Mouse (Mus musculus) fat pad, adult 2 months (tissue): ENCODE data around the gene Dnaaf1.

Source experiments
- DNase-seq: peaks from one replicate; pipeline ENCODE4 v3.0.0-alpha.2; 2011; ENCODE audit warnings: low read depth, low spot score; ENCODE audit errors: extremely low read depth

Gene Dnaaf1

DNA sequence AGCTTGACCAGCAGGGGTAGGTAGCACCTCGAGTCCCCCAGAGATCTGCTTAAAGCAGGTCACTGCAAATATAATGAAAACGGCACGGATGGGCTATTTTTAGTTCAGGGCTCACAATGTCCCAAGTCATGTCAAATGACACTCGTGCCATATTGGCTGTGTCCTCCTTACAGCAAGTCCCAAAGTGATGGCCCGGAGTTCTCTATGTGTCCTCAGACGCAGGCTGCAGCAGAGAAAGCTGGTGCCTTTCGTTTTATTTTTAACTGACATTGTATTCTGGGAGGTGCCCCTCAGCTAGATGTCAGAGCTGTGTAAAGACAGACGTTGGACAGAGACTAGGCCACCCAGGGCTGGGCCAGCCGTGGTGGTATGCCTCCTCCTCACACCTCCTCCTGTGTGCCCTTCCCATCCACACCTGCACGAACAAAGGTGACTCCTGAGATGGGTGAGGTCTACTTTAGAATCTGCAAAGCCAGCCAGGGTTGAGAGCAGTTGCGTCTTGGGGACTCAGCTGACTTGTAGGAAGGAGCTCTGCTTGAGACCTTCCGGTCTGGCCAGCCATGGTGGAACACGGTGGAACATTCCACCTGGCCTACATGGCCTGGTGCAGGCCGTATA, 45.9 kb downstream of the Dnaaf1 start:
- DNase-seq: no peak

DNA sequence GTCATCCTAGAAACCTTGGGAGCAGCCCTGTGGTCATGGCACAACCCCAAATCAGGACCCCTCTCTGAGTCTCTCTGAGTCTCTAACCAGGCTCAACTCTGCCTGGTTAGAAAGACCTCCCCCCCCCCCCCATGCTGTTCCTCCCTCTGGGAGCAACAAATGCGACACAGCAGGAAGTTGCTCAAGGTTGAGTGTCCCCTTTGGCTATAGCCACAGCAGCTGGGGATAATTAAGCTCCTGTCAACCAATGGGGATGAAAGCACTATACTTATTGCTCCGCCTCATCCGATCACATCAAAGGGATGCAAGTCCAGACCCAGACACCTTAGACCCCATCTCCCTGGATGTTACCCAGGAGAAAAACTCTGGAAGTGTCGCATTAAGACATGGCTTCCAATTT, 47.5 kb downstream of the Dnaaf1 start:
- no peak for DNase-seq

DNA sequence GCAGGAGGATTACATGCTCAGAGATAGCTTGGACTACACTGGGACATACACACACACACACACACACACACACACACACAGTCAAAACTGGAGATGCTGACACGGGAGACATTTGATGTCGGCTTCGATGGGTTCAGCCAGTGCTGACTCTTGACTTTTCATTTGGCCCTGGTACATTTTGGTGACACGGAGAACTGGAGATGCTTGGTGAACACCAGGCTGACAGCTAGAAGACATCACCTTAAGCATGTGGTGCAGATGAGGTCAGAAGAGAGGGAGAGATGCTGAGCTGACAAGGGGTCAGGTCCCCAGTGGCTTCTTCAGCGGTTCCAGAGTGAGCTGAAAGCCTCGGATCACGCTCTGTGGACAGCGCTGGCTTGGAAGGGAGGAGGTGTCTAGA, 48.0 kb downstream of the Dnaaf1 start:
- DNase-seq: no peak

DNA sequence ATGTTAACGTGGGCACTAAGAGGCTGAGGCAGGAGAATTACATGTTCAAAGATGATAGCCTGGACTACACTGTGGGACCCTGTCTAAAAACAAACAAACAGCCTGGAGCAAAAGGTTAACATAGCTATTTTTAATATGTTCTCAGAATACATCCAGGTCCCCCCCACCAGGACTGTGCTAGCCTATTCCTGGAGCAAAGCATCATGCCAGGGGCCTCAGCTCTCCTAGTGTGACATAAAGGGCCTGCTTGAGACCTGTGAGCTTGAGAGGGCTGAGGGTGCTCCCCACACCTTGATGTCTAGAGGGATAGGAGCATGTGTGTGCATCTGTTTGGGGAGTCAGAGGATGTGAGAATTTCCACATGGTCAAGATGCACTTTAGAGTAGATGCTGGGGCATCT, 48.7 kb downstream of the Dnaaf1 start:
- no peak for DNase-seq

DNA sequence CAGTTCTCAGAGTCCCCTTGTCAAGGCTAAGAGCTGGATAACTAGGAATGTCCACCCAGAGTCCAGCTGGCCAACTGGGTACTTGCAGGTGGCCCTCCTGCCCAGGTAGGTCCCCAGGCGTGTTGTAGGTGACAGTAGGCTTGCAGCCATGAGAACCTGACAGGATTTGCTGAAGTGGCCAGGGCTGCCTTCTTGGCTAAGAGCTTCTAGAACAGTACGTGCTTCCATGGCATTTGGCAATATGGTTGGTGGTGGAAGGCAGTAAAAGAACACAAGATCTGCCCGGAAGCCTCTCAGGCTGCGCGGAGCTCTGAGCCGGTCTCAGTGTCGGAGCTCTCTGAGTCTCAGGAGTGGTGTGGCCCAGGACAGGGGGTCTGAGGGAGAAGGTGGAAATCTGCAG, 49.9 kb downstream of the Dnaaf1 start:
- no peak for DNase-seq

DNA sequence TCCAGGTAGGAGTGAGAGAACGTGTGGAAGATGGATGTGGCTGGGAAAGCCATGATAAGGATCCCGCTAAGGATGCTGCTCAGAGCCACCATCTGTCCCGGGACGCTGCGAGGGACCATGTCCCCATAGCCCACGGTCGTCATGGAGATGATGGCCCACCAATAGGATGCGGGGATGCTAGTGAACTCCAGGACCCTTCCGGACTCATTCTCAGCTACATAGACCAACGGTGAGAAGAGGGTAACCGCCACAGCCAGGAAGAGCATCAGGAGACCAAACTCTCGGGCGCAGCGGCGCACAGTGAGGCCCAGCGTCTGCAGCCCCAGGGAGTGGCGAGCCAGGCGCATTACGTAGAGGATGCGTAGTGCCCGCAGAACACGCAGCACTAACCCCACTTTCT, 50.8 kb downstream of the Dnaaf1 start:
- DNase-seq: no peak

DNA sequence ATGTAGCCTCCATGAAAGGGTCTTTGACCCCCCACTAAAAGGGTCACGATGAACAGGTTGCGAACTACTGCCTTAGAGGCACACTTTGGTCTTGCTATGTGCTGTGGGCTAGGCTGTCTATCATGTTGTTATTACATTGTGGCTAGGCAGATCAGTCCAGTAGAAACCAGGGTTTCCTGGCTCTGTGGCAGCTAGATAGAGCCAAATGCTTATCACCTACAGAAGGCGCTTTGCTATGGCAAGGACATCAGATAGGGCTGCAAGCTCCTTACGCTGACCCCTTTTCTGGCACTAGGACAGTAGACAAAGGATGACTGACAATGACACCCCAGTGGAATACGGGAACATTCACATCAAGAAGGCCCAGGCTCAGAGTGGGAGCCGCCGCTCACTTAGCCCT, 52.2 kb downstream of the Dnaaf1 start:
- no peak for DNase-seq

DNA sequence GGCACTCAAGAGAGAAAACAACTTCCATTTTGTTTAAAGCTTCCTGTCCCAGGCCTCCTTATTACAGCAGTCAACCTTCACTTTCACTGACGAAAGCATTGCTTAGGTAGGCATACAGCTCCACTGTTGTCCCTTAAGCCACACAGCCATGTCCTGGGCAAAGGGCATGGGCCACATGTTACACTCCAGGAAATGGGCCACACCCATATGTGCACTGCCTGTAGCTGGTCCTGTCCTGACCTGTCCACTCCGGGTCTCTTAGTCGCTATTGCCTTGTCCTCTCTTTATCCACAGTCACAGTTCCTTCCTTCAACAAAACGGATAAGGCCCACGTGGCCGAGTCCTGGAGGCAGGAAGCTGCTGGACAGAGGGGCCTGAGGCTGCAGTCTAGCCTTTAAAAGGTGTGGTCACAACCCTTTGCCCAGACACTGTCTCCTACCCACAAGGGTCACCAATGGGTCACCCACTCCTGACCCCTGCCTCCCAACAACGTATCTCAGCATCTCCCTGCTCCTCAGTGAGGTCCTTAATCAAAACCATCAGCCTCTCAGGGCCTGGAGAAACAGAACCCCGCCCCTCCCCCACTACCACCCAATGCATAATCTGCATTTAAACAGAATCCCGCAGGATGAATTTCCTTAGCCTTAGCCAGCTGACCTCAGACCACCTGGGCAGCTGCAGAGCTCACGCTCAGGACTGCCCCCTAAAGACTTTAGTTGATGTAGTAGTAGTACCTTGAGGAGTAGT, 52.8 kb downstream of the Dnaaf1 start:
- no peak for DNase-seq

DNA sequence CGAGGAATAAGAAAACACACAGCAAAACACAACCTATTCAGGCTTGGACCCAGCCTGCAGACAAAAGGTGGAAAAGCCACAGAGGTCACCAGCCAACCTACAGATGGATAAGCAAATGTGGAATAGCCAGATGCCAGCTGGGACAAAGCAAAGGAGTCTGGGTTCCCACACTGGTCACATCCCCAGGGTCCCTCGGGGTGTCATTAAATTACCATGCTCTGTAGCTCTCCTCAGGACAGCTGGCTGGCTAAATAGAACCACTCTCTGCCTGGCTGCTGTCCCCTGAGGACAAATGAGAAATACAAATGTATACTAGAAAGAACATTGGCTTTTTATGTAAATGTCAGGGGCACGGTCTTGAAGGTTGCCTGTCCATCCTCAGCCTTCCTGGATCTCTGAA, 55.8 kb downstream of the Dnaaf1 start:
- no peak for DNase-seq

DNA sequence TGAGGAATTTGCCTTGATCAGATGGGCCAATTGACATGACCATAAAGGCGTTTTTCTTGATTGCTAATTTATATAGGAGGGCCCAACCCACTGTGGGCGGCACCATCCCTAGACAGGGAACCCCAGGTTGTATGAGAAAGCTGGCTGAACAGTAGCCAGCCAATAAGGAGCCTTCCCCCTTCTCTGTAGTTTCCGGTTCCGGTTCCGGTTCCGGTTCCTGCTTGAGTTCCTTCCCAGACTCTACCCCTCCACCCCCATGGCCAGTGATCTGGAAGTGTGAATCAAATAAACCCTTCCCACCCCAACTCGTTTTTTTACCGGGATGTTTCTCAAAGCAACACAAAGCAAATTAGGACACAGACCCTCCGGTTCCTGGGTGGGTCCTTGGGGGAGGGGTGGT, 57.2 kb downstream of the Dnaaf1 start:
- no peak for DNase-seq

DNA sequence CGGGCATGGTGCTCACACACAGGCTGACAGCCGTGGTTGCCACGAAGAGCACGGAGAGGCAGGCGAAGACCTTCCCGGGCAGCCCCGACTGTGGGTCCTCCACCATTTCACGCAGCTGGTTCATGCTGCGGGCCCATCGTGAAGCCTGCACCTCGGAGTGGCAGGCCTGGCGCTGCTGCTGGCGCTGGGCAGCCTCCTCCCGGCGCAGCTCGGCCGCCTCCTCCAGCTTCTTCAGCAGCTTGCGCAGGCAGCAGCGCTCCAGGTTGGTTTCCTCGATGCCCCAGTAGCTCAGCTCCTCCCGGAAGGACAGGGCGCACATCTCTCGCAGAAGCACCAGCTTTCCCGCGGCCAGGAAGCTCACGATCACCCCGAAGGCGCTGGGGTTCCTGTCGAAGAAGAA, 57.9 kb downstream of the Dnaaf1 start:
- DNase-seq: no peak

DNA sequence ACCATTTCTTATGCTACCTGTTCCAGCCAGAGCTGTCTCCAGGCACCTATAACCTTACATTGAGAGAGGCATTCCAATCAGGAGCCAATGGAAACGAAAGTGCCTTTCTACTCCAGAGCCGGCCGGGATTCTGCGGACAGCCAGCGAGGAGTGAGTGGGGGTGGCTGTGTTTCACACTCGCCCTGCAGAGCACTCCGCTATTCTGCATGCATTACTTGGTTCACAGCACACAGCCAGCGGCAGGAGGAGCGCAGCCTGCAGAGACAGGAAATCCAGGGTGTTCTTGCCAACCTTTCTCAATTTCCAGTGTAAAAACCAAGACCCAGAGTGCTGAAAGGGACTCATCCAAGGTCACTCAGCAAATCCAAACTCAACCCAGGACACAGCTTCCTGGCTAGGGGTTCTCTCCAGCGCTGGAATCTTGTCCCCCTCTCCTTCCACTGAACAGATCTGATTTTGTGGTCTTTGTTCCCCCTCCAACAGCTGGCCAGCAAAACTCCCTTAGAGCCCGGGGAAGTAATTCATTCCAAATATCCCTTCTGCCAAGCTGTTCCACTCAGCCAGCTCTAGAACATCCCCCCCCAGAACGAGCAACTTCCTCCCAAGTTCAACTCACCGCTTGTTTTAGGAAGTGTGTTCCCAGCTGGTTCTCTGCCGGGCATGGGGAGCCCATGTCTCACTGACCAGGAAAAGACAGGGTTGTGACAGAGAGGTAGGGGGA, 59.7 kb downstream of the Dnaaf1 start:
- DNase-seq: no peak

DNA sequence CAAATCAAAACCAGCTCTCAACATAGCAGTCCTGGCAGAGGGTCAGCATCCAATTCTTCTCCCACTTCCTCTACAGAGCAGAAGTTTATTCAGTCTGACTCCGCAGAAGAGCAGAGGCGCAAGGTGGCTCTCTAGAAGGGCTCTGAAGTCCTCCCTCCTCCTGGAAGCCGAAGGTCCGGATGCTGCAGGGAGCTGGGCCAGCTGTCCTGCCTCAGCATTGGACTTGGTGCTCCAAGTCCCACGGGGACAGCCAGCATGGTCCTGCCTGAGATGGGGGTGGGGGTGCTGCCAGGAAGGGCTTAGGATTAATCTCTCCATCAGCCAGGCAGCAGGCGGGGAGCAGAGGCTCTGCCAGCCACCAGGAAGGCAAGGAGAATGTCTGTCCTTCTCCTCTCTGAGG, 60.3 kb downstream of the Dnaaf1 start, which contains the start of gene Kcng4:
Kcng4 (minus strand) TSS at position 303 of the 400 bp plus-strand sequence.
- no peak for DNase-seq

DNA sequence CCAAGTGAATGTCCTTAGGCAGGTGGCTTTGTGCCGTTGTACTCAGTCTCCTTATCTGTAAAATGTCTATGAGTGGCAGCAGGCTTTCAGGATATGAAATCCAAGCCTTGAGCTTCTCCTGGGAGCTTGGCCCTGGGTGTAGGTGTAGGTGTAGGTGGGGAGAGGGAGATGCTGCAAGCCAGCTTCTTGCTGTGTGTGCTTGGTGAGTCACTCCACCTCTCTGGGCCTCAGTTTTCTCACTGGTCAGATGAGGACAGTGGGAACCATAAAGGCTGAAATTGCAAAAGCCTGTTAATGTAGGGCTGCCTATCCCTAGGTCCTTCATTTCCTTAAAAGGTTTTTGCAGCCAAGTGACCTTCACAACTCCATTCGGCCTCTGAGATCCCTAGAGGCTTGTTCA, 60.9 kb downstream of the Dnaaf1 start:
- DNase-seq: no peak

DNA sequence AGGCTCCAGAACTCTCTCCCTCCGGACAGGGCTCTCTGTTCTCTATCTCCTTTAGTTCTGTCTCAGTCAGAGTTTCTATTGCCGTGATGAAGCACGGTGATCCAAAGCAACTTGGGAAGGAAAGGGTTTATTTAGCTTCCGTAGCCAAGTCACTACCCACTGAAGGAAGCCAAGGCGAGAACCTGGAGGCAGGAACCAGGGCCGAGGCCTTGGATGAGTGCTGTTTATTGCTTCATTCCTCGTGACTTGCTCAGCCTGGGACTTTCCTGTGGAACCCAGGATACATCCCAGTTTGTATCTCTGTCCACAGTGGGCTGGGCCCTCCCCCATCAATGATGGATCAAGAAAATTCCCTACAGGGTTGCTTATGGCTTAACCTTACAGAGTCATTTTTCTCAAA, 61.7 kb downstream of the Dnaaf1 start:
- DNase-seq: no peak

DNA sequence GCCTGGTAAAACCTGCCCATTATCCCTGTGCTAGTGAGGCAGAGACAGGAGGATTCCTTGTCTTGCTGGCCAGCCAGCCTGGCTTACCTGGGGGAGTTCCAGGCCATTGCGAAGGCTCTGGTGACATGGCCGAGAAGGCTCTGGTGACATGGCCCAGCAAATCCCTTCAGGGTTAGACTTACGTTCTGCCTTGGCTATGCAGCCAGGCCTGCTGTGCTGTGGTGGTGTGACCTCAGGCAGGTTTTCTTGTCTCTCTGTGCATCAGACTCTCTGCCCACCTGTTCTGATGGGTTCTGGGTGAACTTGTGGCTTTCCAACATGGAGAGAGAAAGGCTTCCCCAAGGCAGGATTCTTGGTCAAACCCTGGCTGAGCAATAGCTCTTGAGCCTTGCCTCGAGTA, 62.3 kb downstream of the Dnaaf1 start:
- peak; percentile 75 for DNase-seq

DNA sequence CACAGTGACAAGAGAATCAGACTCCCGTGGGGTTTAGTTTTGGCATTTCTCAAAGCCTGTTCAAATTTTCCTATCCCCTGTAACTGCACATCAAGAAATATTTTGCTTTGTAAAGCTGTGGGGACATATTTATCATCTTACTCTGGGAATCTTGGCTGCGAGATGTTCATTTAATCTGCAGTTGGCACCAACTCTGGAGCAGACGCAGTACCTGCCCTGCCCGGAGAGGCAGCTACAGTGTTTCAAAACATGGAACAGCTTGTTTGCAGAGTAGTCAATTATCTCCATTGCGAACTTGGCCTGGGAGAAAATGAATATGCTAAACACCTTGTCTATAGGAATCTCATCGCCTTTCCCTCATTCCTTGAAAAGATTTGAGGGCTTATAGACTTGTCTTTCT, 63.2 kb downstream of the Dnaaf1 start:
- peak; percentile 63 for DNase-seq

DNA sequence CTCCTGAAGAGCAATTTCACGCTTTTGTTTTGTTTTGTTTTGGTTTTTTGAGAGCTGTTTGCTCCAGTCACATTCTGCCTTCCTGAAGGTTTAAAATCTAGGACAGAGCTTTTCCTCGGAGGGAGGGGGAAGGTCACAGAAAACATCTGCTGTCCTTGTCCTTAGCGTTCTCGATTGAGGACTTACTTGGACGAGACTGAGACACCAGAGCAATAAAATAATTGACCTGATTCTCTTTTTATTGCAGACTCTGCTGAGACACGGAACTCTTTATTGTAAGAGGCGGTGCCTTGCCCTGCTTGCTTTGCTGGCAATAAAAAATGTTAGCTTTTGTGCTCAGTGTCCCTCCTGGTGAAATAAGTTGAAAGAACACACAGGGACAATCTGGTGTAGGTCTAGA, 64.8 kb downstream of the Dnaaf1 start:
- DNase-seq: no peak

DNA sequence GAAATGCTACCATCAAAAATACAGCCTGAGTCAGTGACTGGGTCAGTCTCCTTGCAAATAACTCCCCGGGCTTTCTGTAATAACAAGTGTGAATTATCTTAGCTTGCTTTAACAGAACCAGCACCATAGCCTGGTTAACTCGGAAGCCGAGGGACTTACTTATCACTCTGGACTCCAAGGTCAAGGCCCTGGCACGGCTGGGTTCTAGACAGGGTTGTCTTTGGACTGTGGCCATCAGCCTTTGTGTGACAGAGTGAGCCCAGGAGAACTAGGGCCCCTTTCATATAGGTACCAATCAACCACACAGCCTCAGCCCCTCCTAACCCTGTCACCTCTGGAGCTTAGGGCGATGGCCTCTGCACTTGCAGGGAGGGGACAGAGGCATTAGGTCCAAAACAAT, 66.0 kb downstream of the Dnaaf1 start:
- no peak for DNase-seq

DNA sequence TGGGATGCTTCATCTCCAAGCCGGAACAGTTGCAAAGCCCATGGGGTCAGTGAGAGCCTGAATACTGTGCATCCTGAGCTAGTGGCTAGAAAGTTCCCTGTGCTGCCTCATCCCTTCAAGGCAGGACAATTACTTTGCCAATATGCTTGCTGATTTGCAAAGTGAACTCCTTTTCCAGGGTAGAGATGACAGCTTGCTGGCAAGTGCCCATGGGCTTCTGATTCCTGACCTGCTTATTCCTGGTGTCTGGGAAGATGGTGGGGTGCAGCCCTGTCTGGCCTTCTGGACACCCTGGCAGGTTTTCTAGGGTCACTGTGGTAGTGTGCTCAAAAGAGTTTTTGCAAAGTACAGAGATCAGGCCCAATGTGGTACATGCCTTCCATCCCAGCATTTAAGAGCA, 67.9 kb downstream of the Dnaaf1 start:
- DNase-seq: no peak

DNA sequence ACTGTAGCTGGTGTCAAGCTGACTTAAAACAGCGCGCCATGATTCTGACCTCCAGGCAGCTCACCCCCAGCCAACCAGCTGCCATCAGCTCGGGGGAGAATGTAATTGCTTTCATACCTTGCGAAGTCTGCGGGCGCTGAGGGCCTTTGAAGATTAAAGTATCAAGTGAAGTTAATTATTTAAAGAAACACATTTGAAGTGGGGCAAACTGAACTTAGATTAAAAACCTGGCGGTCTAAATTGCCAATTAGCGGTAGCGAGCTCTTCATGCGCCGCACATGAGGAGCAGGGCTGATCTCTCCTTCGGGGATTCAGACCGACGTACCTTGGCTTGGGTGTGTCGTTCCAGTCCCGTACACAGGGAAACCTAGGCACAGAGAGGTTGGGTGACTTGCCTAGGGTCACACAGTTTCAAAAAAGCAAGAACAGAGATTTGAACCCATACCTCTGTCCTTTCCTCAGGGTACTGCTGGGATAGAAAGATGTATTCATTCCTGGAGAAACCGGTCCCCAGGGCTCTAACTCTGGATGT, 69.5 kb downstream of the Dnaaf1 start:
- no peak for DNase-seq

DNA sequence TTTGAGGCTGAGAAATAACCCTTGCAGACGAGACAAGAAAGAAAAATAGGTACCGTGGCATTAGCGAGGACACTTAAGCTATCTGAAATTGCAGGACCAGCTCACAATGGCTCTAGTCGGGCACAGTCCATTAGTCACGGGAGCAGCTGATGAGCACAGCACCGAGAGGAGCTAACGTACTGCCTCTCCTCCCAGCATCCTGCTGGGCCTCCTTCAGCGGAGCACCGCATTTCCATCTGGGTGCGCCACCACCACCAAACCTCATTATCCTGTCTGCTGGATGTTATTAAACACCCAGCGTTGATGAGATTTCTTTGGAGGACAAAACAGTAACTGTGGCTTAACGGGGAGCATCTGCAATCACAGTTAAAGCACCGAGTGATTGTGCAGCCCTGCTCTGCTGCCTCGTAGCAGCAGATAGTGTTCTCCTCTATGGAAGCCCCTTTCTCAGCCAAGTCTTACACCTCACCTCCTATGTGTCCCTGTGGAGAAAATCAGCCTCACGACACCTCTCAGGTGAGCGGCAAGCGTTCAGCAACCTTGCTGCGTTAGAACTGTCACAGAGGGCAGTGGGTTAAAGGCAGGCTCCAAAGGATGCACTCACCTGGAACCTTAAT, 70.1 kb downstream of the Dnaaf1 start:
- DNase-seq: no peak
